Mouse (Mus musculus) embryonic facial prominence, embryonic 15.5 days (tissue): ENCODE data around the gene Slc16a7. TPM values are rescaled to one million over a fixed set of nuclear protein-coding genes. Genes with fewer than 3 reads are reported as not detected.

Experiments
- ATAC-seq: fragments of 200-750 bp; cut with Nextera tagmentation; 2 replicates; pipeline ENCODE4 v1.8.0; 2017; ENCODE audit warnings: low read depth, moderate TSS enrichment; ENCODE audit not compliant: insufficient number of reproducible peaks, low FRiP score, low TSS enrichment
- H3K27ac ChIP-seq: fragments of 300-500 bp; sonication (generic); replicated peaks from 2 replicates; pipeline ENCODE4 v1.5.1; 2015; ENCODE audit warnings: mild to moderate bottlenecking, inconsistent platforms
- H3K27me3 ChIP-seq: fragments of 300-500 bp; sonication (generic); 2 replicates; pipeline ENCODE4 v1.6.1; 2015; ENCODE audit warnings: inconsistent platforms
- H3K36me3 ChIP-seq: fragments of 300-500 bp; sonication (generic); 2 replicates; pipeline ENCODE4 v1.6.1; 2015; ENCODE audit warnings: mild to moderate bottlenecking, inconsistent platforms
- H3K4me1 ChIP-seq: fragments of 300-500 bp; sonication (generic); 2 replicates; pipeline ENCODE4 v1.6.1; 2015; ENCODE audit warnings: inconsistent platforms
- H3K4me2 ChIP-seq: fragments of 300-500 bp; sonication (generic); replicated peaks from 2 replicates; pipeline ENCODE4 v1.6.1; 2015; ENCODE audit warnings: mild to moderate bottlenecking, inconsistent platforms
- H3K4me3 ChIP-seq: fragments of 300-500 bp; sonication (generic); replicated peaks from 2 replicates; pipeline ENCODE4 v1.5.1; 2015; ENCODE audit warnings: mild to moderate bottlenecking, inconsistent platforms
- H3K9ac ChIP-seq: fragments of 300-500 bp; sonication (generic); 2 replicates; pipeline ENCODE4 v1.6.1; 2015; ENCODE audit warnings: inconsistent platforms
- H3K9me3 ChIP-seq: fragments of 300-500 bp; sonication (generic); replicated peaks from 2 replicates; pipeline ENCODE4 v1.6.1; 2016; ENCODE audit warnings: inconsistent platforms
- WGBS: fragments of 180-500 bp; shearing (Covaris S2); methylation state at CpG from one replicate; pipeline ENCODE4 v1.1.7; 2015; 5-methylcytosine and 5-hydroxymethylcytosine counted together
- polyA plus RNA-seq: library from polyadenylated mRNA; unstranded; fragments of >200 nt; fragmentation: Nextera tagmentation; extraction: Ambion mirVana; gene quantifications from 2 replicates; pipeline ENCODE4 v1.2.1, GENCODE M21; 2015

Slc16a7 gene
- polyA plus RNA-seq, 1 experiment from 2014 or later = 9.4 TPM

DNA sequence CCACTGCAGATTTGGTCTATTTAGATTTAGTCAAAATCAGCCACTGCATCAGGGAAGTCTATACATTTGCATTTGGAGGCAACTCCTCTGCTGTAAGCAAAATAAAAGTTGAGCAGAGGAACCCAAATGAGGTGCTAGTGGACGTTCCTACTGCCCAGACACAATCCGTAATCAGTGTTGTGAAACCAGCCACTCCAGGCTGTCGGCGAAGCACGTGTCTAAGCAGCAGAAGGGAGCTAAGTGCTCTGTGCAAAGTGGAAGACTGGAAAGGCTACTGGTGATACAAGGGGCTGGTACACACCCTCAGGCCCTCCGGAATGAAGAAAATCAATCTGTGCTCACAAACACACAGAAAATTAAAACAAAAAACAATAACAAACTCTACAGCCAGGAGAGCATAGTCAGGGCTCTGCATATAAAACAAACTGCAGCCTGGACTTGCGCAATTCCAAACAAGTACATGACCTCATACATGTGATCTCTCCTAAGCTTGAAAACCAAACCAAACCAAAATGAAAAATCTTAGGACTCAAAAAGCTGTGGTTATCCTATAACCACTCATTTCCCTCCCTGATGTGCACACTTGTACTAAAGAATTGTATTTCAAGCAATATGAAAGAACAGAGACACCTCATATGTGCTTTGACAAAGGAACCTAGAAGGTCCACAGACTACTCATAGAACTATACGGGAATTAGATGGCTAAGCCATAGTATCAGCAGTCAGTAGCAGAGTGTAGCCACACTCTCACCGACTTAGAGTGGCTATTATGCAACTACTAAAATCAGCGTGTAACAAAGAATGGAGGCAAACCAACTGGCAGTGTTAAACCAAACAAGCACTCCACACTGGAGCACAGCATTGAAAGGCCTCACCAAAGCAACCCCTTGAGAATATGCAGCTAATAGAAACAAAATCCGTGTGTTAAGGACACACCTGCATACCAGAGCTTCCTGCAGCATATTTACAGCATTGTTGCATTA is 67.5 kb downstream of the Slc16a7 start:
- WGBS = 74% methylated on average over 11 of the region's 11 CpGs

DNA sequence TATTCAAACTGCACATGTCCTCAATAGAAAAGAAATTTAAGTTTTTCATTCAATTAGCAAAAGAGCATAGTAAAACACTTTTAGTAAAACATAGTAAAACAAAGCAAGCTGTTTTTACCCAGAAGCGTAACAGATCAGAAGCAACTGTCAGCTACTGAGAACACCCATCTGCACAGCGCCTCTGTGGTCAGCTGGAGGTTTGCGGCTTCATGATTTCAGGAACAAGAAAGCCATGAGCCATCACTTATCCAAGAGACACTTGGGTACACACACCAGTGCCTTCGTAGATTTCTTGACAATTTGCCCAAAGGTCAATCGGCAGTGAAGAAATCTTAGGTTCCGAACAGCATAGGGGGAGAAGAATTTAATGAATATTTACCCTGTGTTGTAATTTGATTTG is 71.9 kb downstream of the Slc16a7 start:
- Histone ChIP-seq H3K9me3 (no peaks in the 10 kb centered on the region), H3K36me3 (no peaks in the 10 kb centered on the region), H3K4me3 (no peak overlapping the region), H3K9ac (no peak overlapping the region), H3K27ac (no peak overlapping the region), H3K4me2 (no peak overlapping the region), H3K4me1 (peaks cover 10% of the 10 kb centered on the region; the same call in 1 of the 2 replicates), H3K27me3 (no peaks in the 10 kb centered on the region)
- 49% methylated on average over 6 of the region's 6 CpGs for WGBS
- no peak for ATAC-seq

More for the DNA sequence above, 67.5 kb downstream of the Slc16a7 start:
- ATAC-seq = no peak
- no peak overlapping the region for H3K4me3 ChIP-seq
- no peak overlapping the region for H3K4me2 ChIP-seq
- H3K27ac ChIP-seq = no peak overlapping the region
- no peaks in the 10 kb centered on the region for H3K9me3 ChIP-seq
- H3K27me3 ChIP-seq = no peaks in the 10 kb centered on the region
- peaks cover 18% of the 10 kb centered on the region for H3K4me1 ChIP-seq
- H3K9ac ChIP-seq = no peak overlapping the region
- no peaks in the 10 kb centered on the region for H3K36me3 ChIP-seq

- H3K36me3 ChIP-seq = no peaks in the 10 kb centered on the region
- H3K4me2 ChIP-seq = no peak overlapping the region
- WGBS = 90% methylated on average over 2 of the region's 2 CpGs
- H3K4me1 ChIP-seq = no peaks in the 10 kb centered on the region
- no peaks in the 10 kb centered on the region for H3K9me3 ChIP-seq
- H3K27ac ChIP-seq = no peak overlapping the region
- no peaks in the 10 kb centered on the region; the same call in 1 of the 2 replicates for H3K27me3 ChIP-seq
- no peak overlapping the region for H3K9ac ChIP-seq
- ATAC-seq = no peak
- no peak overlapping the region for H3K4me3 ChIP-seq
Observed at GRCm38 (mm10) chr10:125310855-125311254, 78.4 kb downstream of the Slc16a7 start.

DNA sequence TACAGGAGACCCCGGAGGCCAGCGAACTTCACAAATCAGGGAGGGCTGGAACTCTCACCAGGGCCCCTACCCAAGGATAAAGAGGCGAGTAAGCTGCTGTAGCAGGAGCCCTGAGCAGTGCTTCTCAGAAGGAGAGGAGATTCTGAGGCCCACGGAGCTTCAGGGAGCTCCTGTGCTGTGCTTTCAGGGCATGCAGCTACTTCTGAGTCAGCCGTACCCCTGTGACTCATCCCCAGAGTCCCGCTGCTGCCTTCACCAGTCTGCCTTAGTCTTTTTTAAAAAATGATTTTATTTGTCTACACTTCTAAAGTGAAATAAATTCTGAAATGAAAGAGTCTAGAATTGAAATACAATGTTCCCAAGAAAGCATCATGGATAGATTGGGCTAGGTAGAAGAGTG is 91.2 kb downstream of the Slc16a7 start:
- no peaks in the 10 kb centered on the region for H3K4me1 ChIP-seq
- no peak overlapping the region for H3K4me3 ChIP-seq
- no peak overlapping the region for H3K9ac ChIP-seq
- WGBS = 71% methylated on average over 6 of the region's 6 CpGs
- no peak for ATAC-seq
- no peaks in the 10 kb centered on the region for H3K36me3 ChIP-seq
- H3K27ac ChIP-seq = no peak overlapping the region
- H3K9me3 ChIP-seq = no peaks in the 10 kb centered on the region
- no peak overlapping the region for H3K4me2 ChIP-seq
- H3K27me3 ChIP-seq = no peaks in the 10 kb centered on the region

GRCm38 (mm10) chr10:125290320-125290719 is 98.9 kb downstream of the Slc16a7 start:
- H3K4me2 ChIP-seq = no peak overlapping the region
- H3K27me3 ChIP-seq = no peaks in the 10 kb centered on the region
- ATAC-seq = no peak
- H3K27ac ChIP-seq = no peak overlapping the region
- H3K4me3 ChIP-seq = no peak overlapping the region
- H3K9ac ChIP-seq = no peak overlapping the region
- no peaks in the 10 kb centered on the region for H3K4me1 ChIP-seq
- no peaks in the 10 kb centered on the region for H3K36me3 ChIP-seq
- H3K9me3 ChIP-seq = no peaks in the 10 kb centered on the region
- 86% methylated on average over 9 of the region's 9 CpGs for WGBS

- no peak overlapping the region for H3K4me2 ChIP-seq
- H3K4me3 ChIP-seq = no peak overlapping the region
- no peak overlapping the region for H3K9ac ChIP-seq
- H3K4me1 ChIP-seq = no peaks in the 10 kb centered on the region
- no peak overlapping the region for H3K27ac ChIP-seq
- no peaks in the 10 kb centered on the region for H3K36me3 ChIP-seq
- no peak for ATAC-seq
- no peaks in the 10 kb centered on the region for H3K9me3 ChIP-seq
- no peaks in the 10 kb centered on the region for H3K27me3 ChIP-seq
- WGBS = 73% methylated on average over 6 of the region's 6 CpGs
Observed at GRCm38 (mm10) chr10:125288560-125288959, 100.7 kb downstream of the Slc16a7 start.

DNA sequence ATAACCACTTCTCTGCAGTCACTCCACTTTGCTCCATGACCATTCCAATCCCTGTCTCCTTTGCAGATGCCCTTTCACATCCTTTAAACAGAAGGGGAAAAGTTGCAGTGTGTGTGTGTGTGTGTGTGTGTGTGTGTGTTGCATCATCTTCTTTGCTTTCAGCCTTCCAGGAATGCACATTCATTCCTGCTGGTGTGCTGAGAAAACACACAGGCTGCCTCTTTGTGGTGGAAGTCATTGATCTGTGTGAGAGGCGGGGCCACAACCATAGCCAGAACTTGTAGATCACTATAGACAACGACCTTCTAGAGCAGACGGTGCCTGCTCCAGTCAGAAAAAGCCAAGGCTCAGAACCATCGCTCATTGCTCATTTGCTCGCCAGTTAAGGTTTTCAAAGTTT is 103.9 kb downstream of the Slc16a7 start:
- ATAC-seq = no peak
- WGBS = 77% methylated on average over 5 of the region's 5 CpGs
- Histone ChIP-seq H3K4me2 (no peak overlapping the region), H3K9me3 (no peaks in the 10 kb centered on the region), H3K4me1 (no peaks in the 10 kb centered on the region), H3K9ac (no peak overlapping the region), H3K27me3 (no peaks in the 10 kb centered on the region), H3K4me3 (no peak overlapping the region), H3K36me3 (no peaks in the 10 kb centered on the region), H3K27ac (no peak overlapping the region)

DNA sequence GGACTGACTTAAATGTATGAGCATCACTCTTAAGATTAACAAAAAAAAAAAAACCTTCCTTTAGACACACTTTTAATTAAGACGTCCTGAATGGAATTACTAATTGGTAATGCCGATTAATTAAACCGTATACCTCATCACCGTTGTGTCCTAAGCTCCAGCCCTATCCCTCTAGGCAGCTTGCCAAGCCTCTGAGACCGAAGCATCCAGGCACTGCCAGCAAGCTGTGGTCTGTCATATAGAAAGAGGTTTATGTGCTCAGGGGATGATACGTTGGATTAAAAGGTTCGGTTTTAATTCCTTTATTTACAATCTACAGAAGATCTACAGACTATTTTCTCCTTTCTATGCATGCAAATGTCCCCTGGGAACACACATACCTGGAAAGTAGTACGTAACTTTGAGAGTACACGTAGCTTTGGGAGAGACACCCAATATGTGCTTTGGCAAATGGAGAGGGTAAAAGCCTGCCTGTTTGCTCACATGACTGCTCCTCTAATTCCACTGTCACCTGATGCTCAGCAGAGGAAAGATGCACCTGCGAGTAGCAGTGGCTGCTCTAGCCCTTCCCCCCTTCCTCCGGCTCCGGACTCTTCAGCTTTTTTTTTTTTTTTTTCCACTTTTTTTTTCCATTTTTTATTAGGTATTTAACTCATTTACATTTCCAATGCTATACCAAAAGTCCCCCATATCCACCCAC is 114.0 kb downstream of the Slc16a7 start:
- WGBS = 65% methylated on average over 12 of the region's 12 CpGs
- H3K4me3 ChIP-seq = no peak overlapping the region
- H3K9ac ChIP-seq = no peak overlapping the region
- no peak overlapping the region for H3K27ac ChIP-seq
- H3K9me3 ChIP-seq = no peaks in the 10 kb centered on the region
- no peaks in the 10 kb centered on the region for H3K36me3 ChIP-seq
- 0 out of 2 replicates have a peak, but pooled peaks cover 4% of the 10 kb centered on the region for H3K4me1 ChIP-seq
- no peak overlapping the region for H3K4me2 ChIP-seq
- no peak for ATAC-seq
- H3K27me3 ChIP-seq = no peaks in the 10 kb centered on the region

GRCm38 (mm10) chr10:125274519-125275148 is 114.6 kb downstream of the Slc16a7 start:
- H3K36me3 ChIP-seq = no peaks in the 10 kb centered on the region
- WGBS = 88% methylated on average over 5 of the region's 5 CpGs
- no peak for ATAC-seq
- no peak overlapping the region for H3K4me2 ChIP-seq
- H3K27ac ChIP-seq = 0 out of 2 replicates have a peak overlapping the region, but pooled peaks have one; percentile 1
- no peak overlapping the region for H3K4me3 ChIP-seq
- H3K9me3 ChIP-seq = no peaks in the 10 kb centered on the region
- H3K4me1 ChIP-seq = 0 out of 2 replicates have a peak, but pooled peaks cover 4% of the 10 kb centered on the region
- H3K27me3 ChIP-seq = no peaks in the 10 kb centered on the region
- H3K9ac ChIP-seq = no peak overlapping the region

DNA sequence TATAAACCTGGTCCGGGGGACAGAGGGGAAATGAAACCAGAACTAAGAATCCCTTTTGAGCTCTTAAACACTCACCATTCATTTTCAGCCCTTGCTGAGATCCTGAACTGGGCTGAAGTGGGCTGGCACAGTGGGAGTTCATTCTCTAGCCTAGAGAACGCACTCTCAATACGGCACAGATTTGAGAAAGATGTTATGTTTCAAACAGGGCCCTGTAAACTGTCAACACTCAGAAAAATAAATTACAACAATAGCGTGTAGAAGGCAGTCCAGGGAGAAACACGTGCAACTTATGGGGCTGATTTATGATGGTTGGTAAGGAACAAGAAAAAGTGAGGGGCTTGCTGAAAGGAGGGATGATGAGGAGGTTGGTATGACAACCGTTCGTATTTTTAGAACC is 115.5 kb downstream of the Slc16a7 start:
- peak overlapping the region; percentile 28; the same call in 1 of the 2 replicates for H3K27ac ChIP-seq
- no peak overlapping the region for H3K4me2 ChIP-seq
- WGBS = 31% methylated on average over 7 of the region's 7 CpGs
- no peak overlapping the region for H3K9ac ChIP-seq
- no peaks in the 10 kb centered on the region for H3K9me3 ChIP-seq
- no peaks in the 10 kb centered on the region for H3K36me3 ChIP-seq
- ATAC-seq = peak; percentile 67; the same call in 1 of the 2 replicates
- H3K4me1 ChIP-seq = 0 out of 2 replicates have a peak, but pooled peaks cover 4% of the 10 kb centered on the region
- H3K4me3 ChIP-seq = no peak overlapping the region
- H3K27me3 ChIP-seq = no peaks in the 10 kb centered on the region

DNA sequence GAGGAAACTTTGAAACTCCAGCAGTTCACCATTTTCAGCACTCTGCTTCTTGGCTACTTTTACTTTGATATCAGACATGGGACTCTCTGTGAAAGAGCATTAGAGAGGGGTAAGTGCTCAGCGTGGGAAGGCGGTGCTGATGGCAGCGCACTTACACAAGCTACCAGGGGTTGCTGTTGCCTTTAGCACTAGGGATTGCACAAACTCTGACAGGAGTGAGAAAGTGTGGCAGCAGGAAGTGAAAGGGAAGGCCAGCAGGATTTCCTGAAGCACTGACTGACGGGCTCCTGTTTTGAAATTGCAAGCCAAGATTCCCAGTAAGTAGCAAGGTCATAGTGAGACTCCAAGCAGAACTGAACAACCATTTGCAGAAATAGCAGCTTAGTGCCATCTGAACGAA is 117.8 kb downstream of the Slc16a7 start:
- Histone ChIP-seq H3K27ac (no peak overlapping the region), H3K9ac (no peak overlapping the region), H3K4me1 (0 out of 2 replicates have a peak, but pooled peaks cover 4% of the 10 kb centered on the region), H3K9me3 (no peaks in the 10 kb centered on the region), H3K4me3 (no peak overlapping the region), H3K36me3 (no peaks in the 10 kb centered on the region), H3K4me2 (no peak overlapping the region), H3K27me3 (no peaks in the 10 kb centered on the region)
- ATAC-seq = no peak
- WGBS = 85% methylated on average over 5 of the region's 5 CpGs
